Mouse (Mus musculus) limb, embryonic 12.5 days (tissue): ENCODE data around the gene Ssh1. TPM values are rescaled to one million over a fixed set of nuclear protein-coding genes. Genes with fewer than 3 reads are reported as not detected.

ENCODE experiments used
- polyA plus RNA-seq: library from polyadenylated mRNA; unstranded; fragments of >200 nt; fragmentation: Nextera tagmentation; extraction: Ambion mirVana; gene quantifications from 2 replicates; pipeline ENCODE4 v1.2.1, GENCODE M21; 2016

The Ssh1 gene
- polyA plus RNA-seq, 1 experiment from 2014 or later: 16.6 TPM

Other genes with a start within 250 kb of the Ssh1 start
- gene Sart3, start 221.4 kb downstream of the Ssh1 start, polyA plus RNA-seq: 87.9 and 91.5 TPM in 2 replicates
- gene Iscu, start 221.1 kb downstream of the Ssh1 start, polyA plus RNA-seq: 117 and 128 TPM in 2 replicates
- gene Tmem119, start 193.4 kb downstream of the Ssh1 start, polyA plus RNA-seq: 236 and 242 TPM in 2 replicates
- 1.4 and 1.8 TPM in 2 replicates for gene Selplg, start 161.2 kb downstream of the Ssh1 start, polyA plus RNA-seq
- 91.1 and 99.4 TPM in 2 replicates for gene Coro1c, start 85.1 kb downstream of the Ssh1 start, polyA plus RNA-seq
- gene Dao, start 9.8 kb upstream of the Ssh1 start, polyA plus RNA-seq: not detected in 2 replicates
- gene Usp30, start 71.6 kb upstream of the Ssh1 start, polyA plus RNA-seq: 14.0 and 15.5 TPM in 2 replicates
- gene Svop, start 97.7 kb upstream of the Ssh1 start, polyA plus RNA-seq: 0.08 TPM in 1 of 2 replicates, not detected in the other
- gene Alkbh2, start 134.3 kb upstream of the Ssh1 start, polyA plus RNA-seq: 13.8 and 16.1 TPM in 2 replicates
- 61.7 and 63.0 TPM in 2 replicates for gene Ung, start 136.5 kb upstream of the Ssh1 start, polyA plus RNA-seq
- gene Acacb, start 152.6 kb upstream of the Ssh1 start, polyA plus RNA-seq: 4.7 TPM in 2 replicates